Mouse (Mus musculus) MEL (cell line): ENCODE measurements at regions not wholly inside any gene's neighbourhood (a gene's known extent, or its start where the extent isn't known, plus 50 kb on each side); places are given as distances from the start of the nearest gene placed in this dataset.

Experiments used
- DNase-seq: peaks from one replicate; pipeline ENCODE4 v3.0.0; 2011; ENCODE audit warnings: low read depth, low spot score
- H3K27ac ChIP-seq: 2 replicates; pipeline ENCODE4 v1.5.1; 2012; ENCODE audit warnings: low read depth, mild to moderate bottlenecking, control low read depth, low read length, moderate library complexity; ENCODE audit not compliant: control insufficient read depth
- H3K27me3 ChIP-seq, 2 experiments: fragments of 150-350 bp in 1 of 2; sonication (generic) in 1 of 2; 2 replicates each; pipeline ENCODE4 v1.6.1; 2012; ENCODE audit warnings: low read length in 2 of 2, mild to moderate bottlenecking in 2 of 2, improper control_type of control experiment in 1 of 2, moderate library complexity in 1 of 2; ENCODE audit not compliant: insufficient read depth in 2 of 2, control insufficient read depth in 1 of 2
- H3K36me3 ChIP-seq, 2 experiments: 2 replicates each; pipeline ENCODE4 v1.6.1; 2012 to 2014; ENCODE audit warnings: low read length in 2 of 2, improper control_type of control experiment in 1 of 2, inconsistent platforms in 1 of 2, mild to moderate bottlenecking in 1 of 2; ENCODE audit not compliant: insufficient read depth in 2 of 2, control insufficient read depth in 1 of 2
- H3K4me1 ChIP-seq, 2 experiments: fragments of 150-350 bp in 1 of 2; sonication (generic) in 1 of 2; 2 replicates each; pipeline ENCODE4 v1.6.1; 2012; ENCODE audit warnings: low read length in 2 of 2, improper control_type of control experiment in 1 of 2, mild to moderate bottlenecking in 1 of 2; ENCODE audit not compliant: insufficient read depth in 2 of 2, control insufficient read depth in 1 of 2
- H3K4me3 ChIP-seq, 2 experiments: fragments of 150-350 bp in 1 of 2; sonication (generic) in 1 of 2; 2 replicates each; pipeline ENCODE4 v1.5.1; 2012; ENCODE audit warnings: low read depth in 2 of 2, low read length in 2 of 2, mild to moderate bottlenecking in 2 of 2, moderate library complexity in 2 of 2, control low read depth in 1 of 2, improper control_type of control experiment in 1 of 2; ENCODE audit not compliant: control insufficient read depth in 1 of 2, insufficient read depth in 1 of 2
- H3K79me2 ChIP-seq: 2 replicates; pipeline ENCODE4 v1.6.1; 2012; ENCODE audit warnings: mild to moderate bottlenecking, low read length, moderate library complexity; ENCODE audit not compliant: control insufficient read depth, poor library complexity, insufficient read depth
- H3K9ac ChIP-seq: 2 replicates; pipeline ENCODE4 v1.6.1; 2012; ENCODE audit warnings: low read depth, mild to moderate bottlenecking, control low read depth, low read length, moderate library complexity; ENCODE audit not compliant: control insufficient read depth, poor library complexity, severe bottlenecking
- H3K9me3 ChIP-seq: fragments of 150-350 bp; sonication (generic); replicated peaks from 2 replicates; pipeline ENCODE4 v1.6.1; 2012; ENCODE audit warnings: mild to moderate bottlenecking, low read length, improper control_type of control experiment, moderate library complexity; ENCODE audit not compliant: insufficient read depth
- BHLHE40 ChIP-seq: IDR thresholded peaks from 2 replicates; pipeline ENCODE4 v1.6.1; 2012; ENCODE audit warnings: low read depth, mild to moderate bottlenecking, inconsistent platforms, low read length, improper control_type of control experiment, borderline replicate concordance
- CTCF ChIP-seq, 3 experiments: IDR thresholded peaks in 2 of 3; conservative IDR thresholded peaks in 1 of 3; 2 replicates each; pipeline ENCODE4 v1.5.1; 2011 to 2012; ENCODE audit warnings: low read length in 3 of 3, low read depth in 2 of 3, mild to moderate bottlenecking in 2 of 3, improper control_type of control experiment in 1 of 3, inconsistent platforms in 1 of 3, mixed read lengths in 1 of 3, moderate library complexity in 1 of 3; ENCODE audit not compliant: control insufficient read depth in 1 of 3, insufficient read depth in 1 of 3, poor library complexity in 1 of 3, severe bottlenecking in 1 of 3
- ELF1 ChIP-seq: IDR thresholded peaks from 2 replicates; pipeline ENCODE4 v1.6.1; 2014; ENCODE audit warnings: low read depth, mild to moderate bottlenecking, inconsistent platforms, low read length, improper control_type of control experiment, moderate library complexity
- EP300 ChIP-seq, 2 experiments: IDR thresholded peaks; 2 replicates each; pipeline ENCODE4 v1.6.1; 2011; ENCODE audit warnings: improper control_type of control experiment in 2 of 2, low read length in 2 of 2, low read depth in 1 of 2, mild to moderate bottlenecking in 1 of 2
- GATA1 ChIP-seq: IDR thresholded peaks from 2 replicates; pipeline ENCODE4 v1.6.1; 2011; ENCODE audit warnings: low read depth, low read length, improper control_type of control experiment
- MAFK ChIP-seq: IDR thresholded peaks from 2 replicates; pipeline ENCODE4 v1.6.1; 2011; ENCODE audit warnings: low read depth, mild to moderate bottlenecking, low read length, improper control_type of control experiment, borderline replicate concordance
- MAZ ChIP-seq: IDR thresholded peaks from 2 replicates; pipeline ENCODE4 v1.6.1; 2012; ENCODE audit warnings: low read depth, mild to moderate bottlenecking, inconsistent platforms, low read length, improper control_type of control experiment
- MEF2A ChIP-seq: IDR thresholded peaks from 2 replicates; pipeline ENCODE4 v1.6.1; 2014; ENCODE audit warnings: low read depth, mild to moderate bottlenecking, inconsistent platforms, low read length, improper control_type of control experiment; ENCODE audit not compliant: poor library complexity, insufficient replicate concordance, severe bottlenecking; ENCODE audit errors: extremely low read depth
- MYB ChIP-seq: IDR thresholded peaks from 2 replicates; pipeline ENCODE4 v1.6.1; 2011; ENCODE audit warnings: mild to moderate bottlenecking, low read depth, low read length, improper control_type of control experiment
- NRF1 ChIP-seq: IDR thresholded peaks from 2 replicates; pipeline ENCODE4 v1.6.1; 2014; ENCODE audit warnings: low read depth, mild to moderate bottlenecking, inconsistent platforms, low read length, improper control_type of control experiment, moderate library complexity; ENCODE audit not compliant: poor library complexity, insufficient read depth, severe bottlenecking
- POLR2A ChIP-seq, 2 experiments: IDR thresholded peaks; 2 replicates each; pipeline ENCODE4 v1.6.1; 2011 to 2012; ENCODE audit warnings: low read length in 2 of 2, mild to moderate bottlenecking in 2 of 2, control low read depth in 1 of 2, improper control_type of control experiment in 1 of 2, low read depth in 1 of 2, moderate library complexity in 1 of 2; ENCODE audit not compliant: control insufficient read depth in 1 of 2, insufficient read depth in 1 of 2, poor library complexity in 1 of 2
- POLR2AphosphoS2 ChIP-seq: IDR thresholded peaks from 2 replicates; pipeline ENCODE4 v1.6.1; 2011; ENCODE audit warnings: low read length, improper control_type of control experiment
- POLR2AphosphoS5 ChIP-seq: IDR thresholded peaks from 2 replicates; pipeline ENCODE4 v1.6.1; 2012; ENCODE audit warnings: low read depth, borderline replicate concordance, mild to moderate bottlenecking, inconsistent platforms, low read length, moderate library complexity, mixed read lengths
- RCOR1 ChIP-seq: IDR thresholded peaks from 2 replicates; pipeline ENCODE4 v1.6.1; 2012; ENCODE audit warnings: low read depth, mild to moderate bottlenecking, inconsistent platforms, low read length, improper control_type of control experiment
- SMC3 ChIP-seq: IDR thresholded peaks from 2 replicates; pipeline ENCODE4 v1.6.1; 2011; ENCODE audit warnings: low read depth, low read length, improper control_type of control experiment
- TCF12 ChIP-seq: IDR thresholded peaks from 2 replicates; pipeline ENCODE4 v1.6.1; 2014; ENCODE audit warnings: low read depth, mild to moderate bottlenecking, inconsistent platforms, low read length, improper control_type of control experiment, moderate library complexity
- USF1 ChIP-seq: IDR thresholded peaks from 2 replicates; pipeline ENCODE4 v1.6.1; 2014; ENCODE audit warnings: low read depth, mild to moderate bottlenecking, inconsistent platforms, low read length, improper control_type of control experiment, moderate library complexity
- USF2 ChIP-seq, 2 experiments: IDR thresholded peaks; 2 replicates each; pipeline ENCODE4 v1.6.1; 2011 to 2012; ENCODE audit warnings: improper control_type of control experiment in 2 of 2, low read length in 2 of 2, borderline replicate concordance in 1 of 2, inconsistent platforms in 1 of 2, low read depth in 1 of 2, mild to moderate bottlenecking in 1 of 2; ENCODE audit not compliant: insufficient read depth in 1 of 2
- ZKSCAN1 ChIP-seq: IDR thresholded peaks from 2 replicates; pipeline ENCODE4 v1.6.1; 2012; ENCODE audit warnings: low read depth, mild to moderate bottlenecking, inconsistent platforms, low read length, improper control_type of control experiment, moderate library complexity

DNA sequence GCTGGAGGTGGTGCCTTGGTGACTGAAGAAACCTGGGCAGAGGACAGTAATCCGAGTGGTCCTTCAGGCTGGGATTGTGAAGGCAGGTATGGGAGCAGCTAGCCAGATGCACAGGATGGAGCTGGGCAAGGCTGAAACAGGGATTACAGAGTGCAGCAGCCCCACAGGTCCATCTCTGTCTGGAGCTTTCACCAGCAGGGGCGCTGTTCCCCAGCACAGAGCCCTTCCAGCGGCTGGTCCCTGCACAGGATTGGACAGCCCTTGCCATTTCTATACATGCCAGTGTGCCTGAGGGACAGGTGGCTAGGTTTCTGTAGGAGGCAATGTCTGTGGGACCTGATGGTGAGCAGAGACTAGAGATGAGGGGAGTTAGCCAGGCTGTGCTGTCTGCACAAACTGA lies 428.3 kb downstream of the Ptpru start:
- no peak for DNase-seq
- Histone ChIP-seq H3K4me3 (no peak overlapping the region), H3K9me3 (no peaks in the 10 kb centered on the region), H3K27ac (no peak overlapping the region), H3K27me3 (no peaks in the 10 kb centered on the region), H3K36me3 (no peaks in the 10 kb centered on the region), H3K9ac (no peak overlapping the region), H3K4me1 (no peaks in the 10 kb centered on the region), H3K79me2 (no peaks in the 10 kb centered on the region)
- 0 out of 6 replicates have a peak, but pooled peaks of 1 of the 3 experiments have one; percentile 6 for TF ChIP-seq CTCF (IDR thresholded peaks at IDR 0.05 in 2 of 3, conservative IDR thresholded peaks at IDR 0.05 in 1 of 3; ENCODE audit: control insufficient read depth in 1 of 3, insufficient read depth in 1 of 3, low read depth in 2 of 3, low read length in 3 of 3, poor library complexity in 1 of 3, severe bottlenecking in 1 of 3)
- TF ChIP-seq POLR2A (IDR thresholded peaks at IDR 0.05; ENCODE audit: control insufficient read depth in 1 of 2, insufficient read depth in 1 of 2, low read depth in 1 of 2, low read length in 2 of 2, poor library complexity in 1 of 2), result no peak

DNA sequence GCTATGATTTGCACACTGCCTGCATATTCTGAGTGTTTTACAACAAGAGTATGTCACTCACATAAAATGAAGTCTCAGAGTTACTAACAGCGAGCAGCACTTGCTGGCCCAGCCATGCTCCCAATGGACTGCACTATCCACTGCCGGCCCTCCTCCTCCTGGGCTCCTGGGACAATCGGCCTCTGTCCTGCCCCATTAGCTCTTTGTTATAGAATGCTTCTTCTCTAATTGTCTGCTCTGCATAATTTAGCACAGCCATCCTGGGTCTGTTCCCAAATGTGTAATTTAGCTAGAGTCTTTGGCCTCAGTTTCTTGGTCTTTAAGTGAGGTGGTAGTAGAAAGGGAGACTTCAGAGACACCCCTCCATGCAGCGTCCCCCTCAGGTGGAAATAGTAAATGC lies 426.2 kb downstream of the Ptpru start:
- Histone ChIP-seq H3K9me3 (no peaks in the 10 kb centered on the region), H3K79me2 (no peaks in the 10 kb centered on the region), H3K36me3 (no peaks in the 10 kb centered on the region), H3K4me3 (no peak overlapping the region), H3K27ac (no peak overlapping the region), H3K4me1 (no peaks in the 10 kb centered on the region), H3K27me3 (no peaks in the 10 kb centered on the region), H3K9ac (no peak overlapping the region)
- no peak for DNase-seq
- TF ChIP-seq POLR2AphosphoS2 (no peak), RCOR1 (no peak), USF1 (no peak), TCF12 (no peak), POLR2A (IDR thresholded peaks at IDR 0.05; ENCODE audit: control insufficient read depth in 1 of 2, insufficient read depth in 1 of 2, low read depth in 1 of 2, low read length in 2 of 2, poor library complexity in 1 of 2) (no peak), MYB (no peak), POLR2AphosphoS5 (no peak), EP300 (IDR thresholded peaks at IDR 0.05; ENCODE audit: low read depth in 1 of 2, low read length in 2 of 2) (no peak), ELF1 (no peak), SMC3 (no peak), ZKSCAN1 (no peak), CTCF (IDR thresholded peaks at IDR 0.05 in 2 of 3, conservative IDR thresholded peaks at IDR 0.05 in 1 of 3; ENCODE audit: control insufficient read depth in 1 of 3, insufficient read depth in 1 of 3, low read depth in 2 of 3, low read length in 3 of 3, poor library complexity in 1 of 3, severe bottlenecking in 1 of 3) (no peak), USF2 (IDR thresholded peaks at IDR 0.05; ENCODE audit: borderline replicate concordance in 1 of 2, insufficient read depth in 1 of 2, low read depth in 1 of 2, low read length in 2 of 2) (no peak), BHLHE40 (no peak), MAZ (no peak), NRF1 (no peak), MEF2A (no peak), GATA1 (no peak), MAFK (no peak)
